8 mouse cellular contexts compared by ENCODE assay signal in the genomic region with DNA sequence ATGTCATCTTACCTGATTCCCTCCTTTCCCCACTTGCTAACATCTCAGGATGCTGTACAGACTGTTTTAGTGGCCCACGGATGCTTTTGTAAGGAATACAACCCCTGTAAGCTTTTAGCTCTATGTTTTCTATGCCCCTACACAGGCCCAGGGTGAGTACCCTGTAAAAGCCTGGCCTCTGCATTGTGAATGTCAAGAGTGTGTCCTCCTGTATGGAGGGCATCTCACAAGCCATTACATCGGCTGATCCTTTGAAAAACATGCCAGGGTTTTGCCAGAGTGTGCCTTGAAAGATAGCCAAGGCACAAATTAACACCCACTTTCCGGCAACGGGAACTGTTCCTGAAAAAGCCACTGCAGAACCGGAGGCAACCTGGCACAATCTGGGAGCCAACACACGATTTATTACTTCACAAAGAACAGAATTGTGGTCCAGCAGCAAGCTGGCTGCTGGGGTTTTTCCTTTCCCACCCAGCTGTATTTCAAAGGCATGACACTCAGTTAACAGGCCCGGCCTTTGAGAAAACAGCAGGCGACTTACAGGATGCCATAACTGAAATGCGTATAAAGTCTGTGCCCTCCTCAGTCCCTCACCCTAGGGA.
DNase-seq lines count a peak whose midpoint lies in the region; ATAC-seq and TF ChIP-seq lines count a peak whose summit lies in the region.
"Not testable (repeated sequence)": the region's sequence is repeated elsewhere in the genome, so short reads cannot be mapped to it uniquely, and the experiment has no call there.

No protein-coding gene starts in this region.

- intact Hi-C loops in left cerebral cortex, postnatal 10 days (cut with DNase I): not testable (repeated sequence)

- H3K9me3 ChIP-seq in hindbrain, embryonic 13.5 days; lung, embryonic 14.5 days (ENCODE audit: low read depth, low read length): not testable (repeated sequence)

- 0 out of 2 replicates have a peak overlapping the region, but pooled peaks have one; percentile 13 for H3K27ac ChIP-seq in hindbrain, embryonic 13.5 days
- not testable (repeated sequence) for H3K27ac ChIP-seq in lung, embryonic 14.5 days (ENCODE audit: low read depth)

- H3K9ac ChIP-seq in hindbrain, embryonic 13.5 days: not testable (repeated sequence)
- H3K9ac ChIP-seq in lung, embryonic 14.5 days: 0 out of 2 replicates have a peak overlapping the region, but pooled peaks have one; percentile 4

- not testable (repeated sequence) for H3K4me2 ChIP-seq in hindbrain, embryonic 13.5 days; lung, embryonic 14.5 days

- ATAC-seq in hindbrain, embryonic 13.5 days (ENCODE audit: low FRiP score); lung, embryonic 14.5 days (ENCODE audit: insufficient read depth): not testable (repeated sequence)

- H3K4me1 ChIP-seq in hindbrain, embryonic 13.5 days (replicated peaks); lung, embryonic 14.5 days (ENCODE audit: insufficient read depth): not testable (repeated sequence)

- H3K27me3 ChIP-seq in hindbrain, embryonic 13.5 days; lung, embryonic 14.5 days (ENCODE audit: insufficient read depth, low read length): not testable (repeated sequence)

- TF ChIP-seq CTCF in lung, embryonic 14.5 days (IDR thresholded peaks at IDR 0.05; ENCODE audit: low read depth): not testable (repeated sequence)

- not testable (repeated sequence) for H3K36me3 ChIP-seq in hindbrain, embryonic 13.5 days; lung, embryonic 14.5 days (ENCODE audit: insufficient read depth)

- not testable (repeated sequence) for H3K4me3 ChIP-seq in hindbrain, embryonic 13.5 days; lung, embryonic 14.5 days (ENCODE audit: low read depth, low read length)

- DNase-seq in adrenal gland, adult 2 months: peak; percentile 25
- DNase-seq in cerebellum, adult 9-11 months: peak; percentile 30
- DNase-seq in fat pad, adult 2 months (ENCODE audit: extremely low read depth, low read depth, low spot score): peak; percentile 16
- DNase-seq in kidney, postnatal 25 days: peak; percentile 22 to 76
- DNase-seq in left cerebral cortex, postnatal 10 days (ENCODE audit: extremely low spot score in 1 of 2, low spot score in 2 of 2): peak; percentile 29 to 45
- DNase-seq in lung, embryonic 14.5 days: peak; percentile 23
- peak; percentile 13 for DNase-seq in right cerebral cortex, postnatal 25 days

- 61% methylated on average over 9 of the region's 9 CpGs for WGBS in hindbrain, embryonic 13.5 days
- WGBS in lung, embryonic 14.5 days: 46% methylated on average over 9 of the region's 9 CpGs
